Comparison of ENCODE assay signal across 8 mouse cellular contexts in the genomic region with DNA sequence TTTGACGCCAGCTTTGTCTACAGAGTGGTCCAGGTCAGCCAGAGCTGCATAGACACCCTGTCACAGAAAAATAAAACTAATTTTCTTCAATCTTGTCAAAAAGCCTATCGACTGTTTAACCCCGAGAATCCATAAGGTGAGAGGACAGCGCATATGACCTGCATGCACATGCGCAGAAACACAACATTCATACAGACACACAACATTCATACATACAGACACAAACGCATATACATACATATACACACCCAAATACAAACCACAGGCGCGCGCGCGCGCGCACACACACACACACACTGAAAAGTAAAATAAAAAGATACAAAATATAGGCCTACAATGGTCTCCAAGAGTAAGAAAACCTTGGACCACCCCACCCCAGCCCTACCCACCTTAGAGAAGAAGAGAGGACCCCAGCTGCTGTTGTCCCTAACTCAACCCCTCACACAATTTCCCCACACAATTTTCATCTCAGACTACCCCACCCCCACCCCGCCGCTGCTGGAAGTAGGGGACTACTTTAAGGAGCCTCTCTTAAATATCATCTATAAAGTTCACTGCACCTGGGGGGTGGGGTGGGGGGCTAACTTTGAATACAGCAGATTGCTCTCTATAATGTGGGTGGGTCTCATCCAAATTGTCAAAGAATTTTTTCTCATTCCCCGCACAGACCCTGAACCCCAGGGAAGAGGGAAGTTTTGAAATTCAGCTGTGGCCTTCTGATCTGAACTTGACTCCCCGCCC. TPM values are rescaled to one million over a fixed set of nuclear protein-coding genes. Genes with fewer than 3 reads are reported as not detected.
DNase-seq lines count a peak whose midpoint lies in the region; ATAC-seq and TF ChIP-seq lines count a peak whose summit lies in the region.

No protein-coding gene starts in this region.

- H3K4me3 ChIP-seq in heart, embryonic 14.5 days (ENCODE audit: control insufficient read depth in 1 of 2, insufficient read depth in 1 of 2, low read depth in 1 of 2, low read length in 2 of 2), result no peak overlapping the region
- peak overlapping the region; percentile 2 for H3K4me3 ChIP-seq in C2C12 (ENCODE audit: insufficient read depth, poor library complexity, severe bottlenecking)
- H3K4me3 ChIP-seq in embryonic facial prominence, embryonic 11.5 days (ENCODE audit: low read depth, low read length), result no peak overlapping the region
- H3K4me3 ChIP-seq in liver, embryonic 13.5 days (replicated peaks), result no peak overlapping the region; the same call in 1 of the 2 replicates

- no peak for TF ChIP-seq CTCF in C2C12 (IDR thresholded peaks at IDR 0.05; ENCODE audit: control insufficient read depth, insufficient read depth, insufficient read length)

- no peaks in the 10 kb centered on the region for H3K79me3 ChIP-seq in C2C12 (ENCODE audit: low read depth)

- WGBS in heart, embryonic 14.5 days, result 74% methylated on average over 17 of the region's 17 CpGs
- 74% methylated on average over 17 of the region's 17 CpGs for WGBS in embryonic facial prominence, embryonic 11.5 days
- WGBS in liver, embryonic 13.5 days (ENCODE audit: insufficient replicate concordance), result 64% methylated on average over 17 of the region's 17 CpGs

- no peaks in the 10 kb centered on the region for H3K79me2 ChIP-seq in C2C12 (ENCODE audit: control insufficient read depth, insufficient read depth)

- H3K36me3 ChIP-seq in heart, embryonic 14.5 days (ENCODE audit: control insufficient read depth, insufficient read depth, low read length), result no peaks in the 10 kb centered on the region
- no peaks in the 10 kb centered on the region for H3K36me3 ChIP-seq in C2C12 (ENCODE audit: control insufficient read depth, insufficient read depth)
- no peaks in the 10 kb centered on the region for H3K36me3 ChIP-seq in embryonic facial prominence, embryonic 11.5 days (replicated peaks; ENCODE audit: control insufficient read depth, insufficient read depth, low read depth, low read length)
- no peaks in the 10 kb centered on the region for H3K36me3 ChIP-seq in liver, embryonic 13.5 days

- H3K4me2 ChIP-seq in heart, embryonic 14.5 days (ENCODE audit: low read length), result peak overlapping the region; percentile 68
- peak overlapping the region; percentile 14; the same call in 1 of the 2 replicates for H3K4me2 ChIP-seq in embryonic facial prominence, embryonic 11.5 days (ENCODE audit: low read depth, low read length)
- H3K4me2 ChIP-seq in liver, embryonic 13.5 days, result peak overlapping the region; percentile 79

- peaks cover 25 to 46% of the 10 kb centered on the region in 2 experiments for H3K4me1 ChIP-seq in heart, embryonic 14.5 days (ENCODE audit: control insufficient read depth in 2 of 2, insufficient read depth in 2 of 2, low read length in 2 of 2)
- H3K4me1 ChIP-seq in embryonic facial prominence, embryonic 11.5 days (ENCODE audit: control insufficient read depth, insufficient read depth, low read length), result no peaks in the 10 kb centered on the region; the same call in 1 of the 2 replicates
- peaks cover 58% of the 10 kb centered on the region for H3K4me1 ChIP-seq in liver, embryonic 13.5 days (replicated peaks)

- no peaks in the 10 kb centered on the region for H3K9me3 ChIP-seq in heart, embryonic 14.5 days (ENCODE audit: control insufficient read depth, low read length)
- H3K9me3 ChIP-seq in embryonic facial prominence, embryonic 11.5 days (replicated peaks; ENCODE audit: control insufficient read depth, low read length), result no peaks in the 10 kb centered on the region
- H3K9me3 ChIP-seq in liver, embryonic 13.5 days (replicated peaks), result no peaks in the 10 kb centered on the region

- H3K27ac ChIP-seq in heart, embryonic 14.5 days (replicated peaks in 1 of 2; ENCODE audit: control insufficient read depth in 1 of 2, insufficient read depth in 1 of 2, low read depth in 2 of 2, low read length in 2 of 2), result peak overlapping the region; percentile 39 to 95; a peak in 2 of 4 replicates
- H3K27ac ChIP-seq in embryonic facial prominence, embryonic 11.5 days (replicated peaks; ENCODE audit: low read depth, low read length), result no peak overlapping the region
- peak overlapping the region; percentile 69 for H3K27ac ChIP-seq in liver, embryonic 13.5 days

- H3K9ac ChIP-seq in heart, embryonic 14.5 days (ENCODE audit: low read length), result peak overlapping the region; percentile 64
- no peak overlapping the region for H3K9ac ChIP-seq in embryonic facial prominence, embryonic 11.5 days (replicated peaks; ENCODE audit: low read length)
- H3K9ac ChIP-seq in liver, embryonic 13.5 days, result peak overlapping the region; percentile 53; the same call in 1 of the 2 replicates

- H3ac ChIP-seq in C2C12 (ENCODE audit: control insufficient read depth, insufficient read length, low read depth), result no peak overlapping the region

- DNase-seq in heart, adult 9 months (ENCODE audit: low spot score in 2 of 2), result no peak
- no peak for DNase-seq in embryonic facial prominence, embryonic 11.5 days (ENCODE audit: low spot score)
- no peak for DNase-seq in liver, embryonic 13.5 days
- DNase-seq in left cerebral cortex, adult 9 months (ENCODE audit: low spot score in 2 of 2), result no peak
- DNase-seq in urinary bladder, postnatal 4 days (ENCODE audit: low spot score in 2 of 2), result no peak
- DNase-seq in gastrocnemius, adult 18-20 months (ENCODE audit: low spot score), result no peak

- no peak for ATAC-seq in heart, embryonic 14.5 days (ENCODE audit: insufficient number of reproducible peaks, insufficient read depth, low FRiP score, low read depth)
- ATAC-seq in embryonic facial prominence, embryonic 11.5 days (replicated peaks; ENCODE audit: insufficient number of reproducible peaks, low FRiP score, low TSS enrichment, low read depth), result no peak
- no peak for ATAC-seq in liver, embryonic 13.5 days (ENCODE audit: low read depth)

- no peaks in the 10 kb centered on the region for H3K27me3 ChIP-seq in heart, embryonic 14.5 days (ENCODE audit: control insufficient read depth, insufficient read depth, low read length)
- H3K27me3 ChIP-seq in C2C12 (ENCODE audit: control insufficient read depth, insufficient read depth, insufficient read length), result no peaks in the 10 kb centered on the region
- no peaks in the 10 kb centered on the region for H3K27me3 ChIP-seq in embryonic facial prominence, embryonic 11.5 days (ENCODE audit: control insufficient read depth, insufficient read depth, low read length)
- no peaks in the 10 kb centered on the region for H3K27me3 ChIP-seq in liver, embryonic 13.5 days

TF ChIP-seq in C2C12, 6 proteins besides CTCF, POLR2A, EP300 and RAD21:
- no peak for TF ChIP-seq USF1 (IDR thresholded peaks at IDR 0.05; ENCODE audit: low read depth)
- TF ChIP-seq MAX (IDR thresholded peaks at IDR 0.05), result no peak
- no peak for TF ChIP-seq CEBPB (IDR thresholded peaks at IDR 0.05; ENCODE audit: low read depth)
- TF ChIP-seq MYOD1 (IDR thresholded peaks at IDR 0.05; ENCODE audit: control insufficient read depth, insufficient read length, low read depth), result no peak
- TF ChIP-seq MYOG (IDR thresholded peaks at IDR 0.05; ENCODE audit: control insufficient read depth, extremely low read depth, insufficient read length), result no peak
- no peak for TF ChIP-seq FOSL1 (IDR thresholded peaks at IDR 0.05; ENCODE audit: insufficient read depth, low read length, poor library complexity, severe bottlenecking)

RNA-seq across cellular contexts. Expression of a gene that starts 52.2 kb away (rescaled TPM):
- 46.9 and 53.0 TPM in 2 replicates for polyA plus RNA-seq in heart, embryonic 14.5 days (2014; fragmentation: Nextera tagmentation; extraction: Ambion mirVana)
- polyA plus RNA-seq in C2C12 (2012; fragmentation: generic; extraction: Trizol), result 5.8 TPM
- 46.6 and 47.8 TPM in 2 replicates for polyA plus RNA-seq in embryonic facial prominence, embryonic 11.5 days (2014; fragmentation: Nextera tagmentation; extraction: Ambion mirVana)
- 18.8 and 25.6 TPM in 2 replicates for polyA plus RNA-seq in liver, embryonic 13.5 days (2015; fragmentation: Nextera tagmentation; extraction: Ambion mirVana)
- 10 to 100 TPM; 29.8 to 39.6 TPM for total RNA-seq in gastrocnemius, adult 18-20 months (2021)

Comparison
In these comparisons a context has a peak if more than half of its experiments do, and no peak if none do; other contexts are left out.
1. H3K4me2 ChIP-seq: peak in every context shown above with its lines; median percentile 79 in liver, embryonic 13.5 days; 68 in heart, embryonic 14.5 days; 14 in embryonic facial prominence, embryonic 11.5 days.